Mouse (Mus musculus): ENCODE measurements around the gene Lrtm1. TPM values are rescaled to one million over a fixed set of nuclear protein-coding genes. Genes with fewer than 3 reads are reported as not detected.

Lrtm1 gene
- polyA plus RNA-seq, 1 experiment from 2014 or later = 1.5 TPM

DNA sequence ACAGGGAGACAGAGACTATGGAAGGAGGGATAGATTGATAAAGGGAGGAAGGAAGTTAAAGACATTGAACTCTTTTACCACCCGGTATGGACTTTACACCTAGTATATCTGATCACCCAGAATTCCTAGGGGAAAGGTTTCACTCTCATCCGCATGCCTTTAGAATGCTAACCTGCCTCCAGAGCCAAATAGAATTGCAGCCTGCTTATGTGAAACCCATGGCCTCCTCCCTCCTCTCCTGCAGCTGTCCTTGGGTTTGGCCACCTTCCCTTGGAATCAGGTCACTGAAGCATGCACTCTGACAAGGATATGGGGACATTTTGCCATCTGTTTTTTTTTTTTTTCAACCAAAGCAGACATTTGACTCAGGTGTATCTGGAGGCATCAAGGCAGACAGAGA lies 3.3 kb upstream of the Lrtm1 start:
- no peaks in the 10 kb centered on the region for H3K27me3 ChIP-seq (replicated peaks)
- no peak overlapping the region for H3K4me2 ChIP-seq
- no peak overlapping the region for H3K4me3 ChIP-seq
- no peaks in the 10 kb centered on the region for H3K9me3 ChIP-seq
- H3K9ac ChIP-seq = no peak overlapping the region
- H3K36me3 ChIP-seq = no peaks in the 10 kb centered on the region
- no peak for ATAC-seq (ENCODE audit: extremely low read depth, insufficient number of reproducible peaks, low FRiP score, low TSS enrichment)
- 66% methylated on average over 2 of the region's 2 CpGs for WGBS
- no peak overlapping the region for H3K27ac ChIP-seq (replicated peaks)
- peaks cover 31% of the 10 kb centered on the region for H3K4me1 ChIP-seq

DNA sequence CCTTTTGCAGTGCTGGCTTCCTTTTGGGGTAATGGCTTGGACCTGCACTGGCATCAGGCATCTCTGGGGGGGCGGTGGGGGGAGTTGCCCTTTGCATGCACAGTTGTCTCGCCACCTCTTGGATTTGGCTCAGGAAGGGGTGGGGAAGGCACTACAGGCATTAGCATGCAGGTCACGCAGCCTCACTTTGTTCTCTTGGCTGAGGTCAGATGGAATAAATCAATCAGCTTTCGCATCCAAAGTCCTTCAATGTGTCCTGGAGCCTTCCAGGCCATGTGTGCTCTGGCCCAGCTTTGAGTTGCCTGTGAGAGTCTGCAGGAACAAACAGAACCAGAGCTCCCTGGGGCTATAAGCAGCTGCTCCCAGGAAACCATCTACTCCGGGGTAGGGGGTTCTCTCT lies 2.1 kb upstream of the Lrtm1 start:
- Histone ChIP-seq H3K9me3 (no peaks in the 10 kb centered on the region), H3K4me2 (no peak overlapping the region), H3K36me3 (no peaks in the 10 kb centered on the region), H3K4me1 (peaks cover 27% of the 10 kb centered on the region), H3K27me3 (replicated peaks) (no peaks in the 10 kb centered on the region), H3K4me3 (no peak overlapping the region), H3K27ac (replicated peaks) (no peak overlapping the region), H3K9ac (no peak overlapping the region)
- ATAC-seq (ENCODE audit: extremely low read depth, insufficient number of reproducible peaks, low FRiP score, low TSS enrichment) = no peak
- 72% methylated on average over 5 of the region's 5 CpGs for WGBS

DNA sequence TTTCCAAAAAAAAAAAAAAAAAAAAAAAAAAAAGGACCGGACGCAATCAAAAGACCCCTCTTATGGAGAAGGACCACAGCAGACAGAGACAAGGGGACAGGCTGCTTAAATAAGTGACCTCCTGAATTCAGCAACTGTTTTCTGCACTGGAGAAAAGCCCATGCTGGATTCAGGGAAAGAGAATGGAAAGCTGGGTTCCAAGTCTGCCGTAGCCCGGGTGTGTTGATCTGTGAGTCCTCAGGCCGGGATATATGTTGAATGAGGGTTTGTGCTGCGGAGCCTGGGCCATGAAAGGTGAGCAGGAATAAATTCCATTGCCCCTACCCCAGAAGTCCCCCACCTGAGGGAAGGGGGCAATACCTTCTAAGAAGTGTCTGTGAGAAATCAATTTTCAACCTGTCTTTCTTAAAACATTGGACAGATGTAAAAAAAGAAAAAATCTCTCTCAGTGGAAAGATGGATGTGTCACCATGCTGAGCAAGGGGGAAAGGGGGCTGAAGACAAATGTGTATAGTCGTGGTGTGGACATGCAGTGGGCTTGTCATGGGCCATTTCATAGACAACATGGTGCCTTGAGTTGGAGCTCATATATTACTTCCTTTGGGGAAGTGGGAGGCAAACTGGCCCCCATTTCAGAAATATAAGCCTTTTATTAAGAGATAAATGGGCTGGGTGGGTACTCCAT lies 450 bp downstream of the Lrtm1 start:
- Histone ChIP-seq H3K9me3 (no peaks in the 10 kb centered on the region), H3K27me3 (replicated peaks) (no peaks in the 10 kb centered on the region), H3K4me3 (peak overlapping the region; percentile 14; the same call in 1 of the 2 replicates), H3K4me1 (peaks cover 27% of the 10 kb centered on the region), H3K36me3 (no peaks in the 10 kb centered on the region), H3K4me2 (peak overlapping the region; percentile 40), H3K9ac (no peak overlapping the region), H3K27ac (replicated peaks) (peak overlapping the region; percentile 79)
- 37% methylated on average over 7 of the region's 7 CpGs for WGBS
- no peak for ATAC-seq (ENCODE audit: extremely low read depth, insufficient number of reproducible peaks, low FRiP score, low TSS enrichment)

DNA sequence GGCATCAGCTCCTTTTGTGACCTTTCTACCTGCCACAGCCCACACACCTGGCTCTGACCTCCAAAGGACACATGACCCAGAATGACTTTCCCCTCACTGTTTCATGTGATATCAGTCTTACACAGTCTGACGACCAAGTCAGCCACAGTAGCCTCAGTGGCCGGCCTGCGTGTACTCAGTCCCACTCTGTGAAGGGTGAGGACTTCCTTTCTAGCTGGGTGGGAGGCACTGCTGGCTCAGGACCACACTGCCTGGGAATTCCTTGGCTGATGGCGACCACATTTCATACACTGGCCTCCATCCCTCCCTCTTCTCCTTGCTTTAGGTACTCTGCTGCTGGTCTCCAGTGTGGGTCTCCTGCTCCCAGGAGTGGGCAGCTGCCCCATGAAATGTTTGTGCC lies 3.3 kb downstream of the Lrtm1 start:
- ATAC-seq (ENCODE audit: extremely low read depth, insufficient number of reproducible peaks, low FRiP score, low TSS enrichment) = no peak
- no peak overlapping the region for H3K27ac ChIP-seq (replicated peaks)
- H3K9me3 ChIP-seq = no peaks in the 10 kb centered on the region
- no peak overlapping the region for H3K4me2 ChIP-seq
- WGBS = 72% methylated on average over 4 of the region's 4 CpGs
- no peaks in the 10 kb centered on the region for H3K27me3 ChIP-seq (replicated peaks)
- peaks cover 26% of the 10 kb centered on the region for H3K4me1 ChIP-seq
- H3K4me3 ChIP-seq = no peak overlapping the region
- H3K36me3 ChIP-seq = no peaks in the 10 kb centered on the region
- no peak overlapping the region for H3K9ac ChIP-seq

DNA sequence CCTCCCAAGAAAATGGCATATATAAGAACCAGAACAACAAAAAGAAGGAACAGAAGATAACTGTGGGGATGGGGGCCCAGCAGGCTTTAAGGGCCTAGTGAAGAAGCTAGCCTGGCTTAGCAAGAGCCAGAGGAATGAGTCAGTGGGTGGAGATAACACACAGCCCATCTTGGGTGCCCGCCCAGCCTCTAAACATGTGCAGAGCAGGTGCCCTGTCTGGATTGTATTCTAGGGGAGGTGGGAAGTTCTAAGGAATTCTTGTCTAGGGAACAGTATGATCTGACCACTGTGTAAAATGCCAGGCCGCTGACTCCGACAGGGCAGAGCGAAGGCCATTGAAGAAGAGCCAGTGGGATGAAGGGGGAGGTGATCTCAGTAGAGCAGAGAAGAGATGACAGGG lies 5.2 kb downstream of the Lrtm1 start:
- 90% methylated on average over 4 of the region's 4 CpGs for WGBS
- no peak for ATAC-seq (ENCODE audit: extremely low read depth, insufficient number of reproducible peaks, low FRiP score, low TSS enrichment)
- H3K27ac ChIP-seq (replicated peaks) = no peak overlapping the region
- H3K4me3 ChIP-seq = no peak overlapping the region
- 0 out of 2 replicates have a peak, but pooled peaks cover 3% of the 10 kb centered on the region for H3K27me3 ChIP-seq (replicated peaks)
- no peak overlapping the region for H3K9ac ChIP-seq
- H3K36me3 ChIP-seq = no peaks in the 10 kb centered on the region
- no peaks in the 10 kb centered on the region for H3K9me3 ChIP-seq
- peaks cover 6% of the 10 kb centered on the region for H3K4me1 ChIP-seq
- H3K4me2 ChIP-seq = no peak overlapping the region

DNA sequence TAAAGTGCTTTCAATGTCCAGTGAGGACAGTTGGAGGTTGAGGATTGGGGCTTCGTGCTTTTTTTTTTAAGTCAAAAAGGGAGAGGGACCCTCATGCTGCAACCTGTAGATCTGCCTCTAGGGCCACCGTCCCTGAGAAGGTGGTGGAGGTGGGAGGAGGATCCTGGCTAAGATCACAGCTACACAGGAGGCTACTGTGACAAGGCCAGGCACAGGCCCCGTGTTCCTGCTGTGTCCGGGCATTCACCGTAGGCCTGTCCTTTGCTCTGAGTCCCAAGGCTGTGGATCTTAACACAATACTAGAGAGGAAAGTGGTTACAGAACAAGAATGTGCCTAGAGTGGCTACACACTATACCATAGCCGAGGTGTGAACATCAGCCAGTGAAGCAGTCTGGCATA lies 7.3 kb downstream of the Lrtm1 start:
- H3K36me3 ChIP-seq = no peaks in the 10 kb centered on the region
- H3K4me1 ChIP-seq = peaks cover 7% of the 10 kb centered on the region
- WGBS = 52% methylated on average over 6 of the region's 6 CpGs
- no peak overlapping the region for H3K4me3 ChIP-seq
- H3K9ac ChIP-seq = no peak overlapping the region
- H3K9me3 ChIP-seq = no peaks in the 10 kb centered on the region
- 0 out of 2 replicates have a peak, but pooled peaks cover 3% of the 10 kb centered on the region for H3K27me3 ChIP-seq (replicated peaks)
- H3K27ac ChIP-seq (replicated peaks) = no peak overlapping the region
- no peak overlapping the region for H3K4me2 ChIP-seq
- no peak for ATAC-seq (ENCODE audit: extremely low read depth, insufficient number of reproducible peaks, low FRiP score, low TSS enrichment)

DNA sequence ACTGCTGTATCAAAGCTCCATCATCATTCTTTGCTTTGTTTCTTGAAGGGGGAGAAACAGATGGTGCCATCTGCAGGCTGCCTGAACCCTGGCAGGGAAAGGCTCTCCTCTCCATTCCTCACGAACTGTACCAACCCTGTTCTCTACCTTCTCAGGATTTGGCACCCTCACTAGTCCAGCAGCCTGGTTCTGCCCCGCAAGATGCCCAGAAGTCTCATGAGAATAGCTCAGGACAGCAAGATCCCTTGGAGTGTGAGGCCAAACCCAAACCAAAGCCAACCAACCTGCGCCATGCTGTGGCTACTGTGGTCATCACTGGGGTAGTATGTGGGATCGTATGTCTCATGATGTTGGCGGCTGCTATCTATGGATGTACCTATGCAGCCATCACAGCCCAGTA lies 9.3 kb downstream of the Lrtm1 start:
- H3K36me3 ChIP-seq = no peaks in the 10 kb centered on the region
- ATAC-seq (ENCODE audit: extremely low read depth, insufficient number of reproducible peaks, low FRiP score, low TSS enrichment) = no peak
- H3K27me3 ChIP-seq (replicated peaks) = 0 out of 2 replicates have a peak, but pooled peaks cover 3% of the 10 kb centered on the region
- WGBS = 89% methylated on average over 5 of the region's 5 CpGs
- no peaks in the 10 kb centered on the region for H3K9me3 ChIP-seq
- no peak overlapping the region for H3K4me2 ChIP-seq
- H3K4me1 ChIP-seq = peaks cover 20% of the 10 kb centered on the region
- no peak overlapping the region for H3K4me3 ChIP-seq
- no peak overlapping the region for H3K27ac ChIP-seq (replicated peaks)
- H3K9ac ChIP-seq = no peak overlapping the region

DNA sequence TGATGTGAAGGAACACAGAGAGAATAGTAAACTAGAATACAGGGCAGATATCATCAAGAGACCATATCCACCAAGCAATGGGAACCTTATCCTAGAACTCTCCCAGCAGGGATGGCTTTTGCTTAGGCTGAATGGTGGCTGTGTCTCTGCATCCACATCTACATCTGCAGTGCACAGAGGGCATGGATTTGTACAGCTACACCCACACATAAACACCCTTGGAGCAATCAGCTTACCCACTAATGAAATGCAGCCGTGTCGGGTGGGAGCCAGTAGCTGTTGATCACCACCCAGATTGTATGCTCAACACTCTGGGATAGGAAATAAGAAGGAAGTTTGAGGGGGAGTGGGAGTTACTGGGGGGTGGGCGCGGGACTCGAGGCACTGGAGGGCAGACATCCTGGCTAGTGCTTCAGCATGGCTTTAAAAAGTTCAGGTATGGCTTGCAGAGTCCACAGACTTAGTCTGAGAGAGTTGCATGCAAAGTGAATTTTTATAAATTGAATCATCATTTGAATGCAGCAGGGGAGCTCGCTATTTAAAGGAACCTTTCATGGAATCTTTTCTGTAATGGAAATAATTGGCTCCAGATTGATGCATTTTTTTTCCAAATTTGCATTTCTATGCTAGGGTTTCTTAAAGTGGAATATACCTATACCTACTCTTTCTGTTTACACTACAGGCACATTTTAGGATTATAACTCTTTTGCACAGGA lies 10.5 kb downstream of the Lrtm1 start:
- peaks cover 20% of the 10 kb centered on the region for H3K4me1 ChIP-seq
- H3K27me3 ChIP-seq (replicated peaks) = 0 out of 2 replicates have a peak, but pooled peaks cover 3% of the 10 kb centered on the region
- no peak overlapping the region for H3K9ac ChIP-seq
- WGBS = 73% methylated on average over 6 of the region's 6 CpGs
- no peak overlapping the region for H3K4me2 ChIP-seq
- no peak for ATAC-seq (ENCODE audit: extremely low read depth, insufficient number of reproducible peaks, low FRiP score, low TSS enrichment)
- H3K36me3 ChIP-seq = no peaks in the 10 kb centered on the region
- H3K27ac ChIP-seq (replicated peaks) = no peak overlapping the region
- H3K4me3 ChIP-seq = no peak overlapping the region
- no peaks in the 10 kb centered on the region for H3K9me3 ChIP-seq

DNA sequence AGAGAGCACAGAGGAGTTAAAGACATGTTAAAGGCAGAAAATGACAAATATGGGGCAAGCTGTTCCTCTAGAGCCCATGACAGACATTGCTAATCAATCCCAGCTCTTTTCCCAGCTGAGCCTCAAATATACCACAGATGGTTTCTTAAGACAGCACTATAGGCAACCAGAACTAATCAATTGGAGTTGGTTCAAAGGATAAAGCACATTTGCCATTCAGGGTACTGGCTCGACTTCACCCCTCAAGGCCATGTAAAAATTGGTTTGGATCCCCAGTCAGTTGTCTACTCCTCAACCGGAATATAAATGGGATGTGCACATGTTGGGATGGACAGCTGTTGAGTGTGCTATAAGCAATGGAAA lies 11.1 kb downstream of the Lrtm1 start:
- Histone ChIP-seq H3K4me2 (no peak overlapping the region), H3K9ac (no peak overlapping the region), H3K4me1 (peaks cover 20% of the 10 kb centered on the region), H3K36me3 (no peaks in the 10 kb centered on the region), H3K4me3 (no peak overlapping the region), H3K27me3 (replicated peaks) (0 out of 2 replicates have a peak, but pooled peaks cover 3% of the 10 kb centered on the region), H3K9me3 (no peaks in the 10 kb centered on the region), H3K27ac (replicated peaks) (no peak overlapping the region)
- 88% methylated on average over 2 of the region's 2 CpGs for WGBS
- ATAC-seq (ENCODE audit: extremely low read depth, insufficient number of reproducible peaks, low FRiP score, low TSS enrichment) = no peak

DNA sequence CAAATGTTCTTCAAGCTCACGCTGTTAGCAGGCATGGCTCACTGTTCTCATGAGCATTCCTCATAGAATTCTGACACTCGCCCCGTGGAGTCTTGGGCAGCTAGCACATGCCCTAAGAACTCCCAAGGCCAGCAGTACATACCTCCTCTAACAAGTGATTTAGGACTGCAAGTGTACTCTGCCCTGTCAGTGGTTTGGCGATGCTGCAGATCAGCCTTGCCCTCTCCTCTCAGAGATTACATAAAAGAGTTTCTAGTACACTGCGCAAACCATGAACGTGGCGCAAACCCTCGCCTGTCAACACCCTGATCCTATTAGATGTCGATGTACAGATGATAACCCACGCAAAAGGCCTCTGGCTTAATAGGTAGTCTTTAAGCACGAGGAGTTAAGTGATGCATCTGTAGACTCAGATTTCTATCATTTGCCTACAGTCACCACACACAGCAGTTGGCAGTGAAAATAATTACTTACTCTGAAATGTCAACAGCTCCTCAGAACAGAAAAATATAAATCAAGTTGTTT lies 11.9 kb downstream of the Lrtm1 start:
- Histone ChIP-seq H3K27ac (replicated peaks) (no peak overlapping the region), H3K27me3 (replicated peaks) (0 out of 2 replicates have a peak, but pooled peaks cover 3% of the 10 kb centered on the region), H3K4me3 (no peak overlapping the region), H3K9me3 (no peaks in the 10 kb centered on the region), H3K4me2 (no peak overlapping the region), H3K36me3 (no peaks in the 10 kb centered on the region), H3K9ac (no peak overlapping the region), H3K4me1 (peaks cover 20% of the 10 kb centered on the region)
- 43% methylated on average over 11 of the region's 11 CpGs for WGBS
- no peak for ATAC-seq (ENCODE audit: extremely low read depth, insufficient number of reproducible peaks, low FRiP score, low TSS enrichment)

DNA sequence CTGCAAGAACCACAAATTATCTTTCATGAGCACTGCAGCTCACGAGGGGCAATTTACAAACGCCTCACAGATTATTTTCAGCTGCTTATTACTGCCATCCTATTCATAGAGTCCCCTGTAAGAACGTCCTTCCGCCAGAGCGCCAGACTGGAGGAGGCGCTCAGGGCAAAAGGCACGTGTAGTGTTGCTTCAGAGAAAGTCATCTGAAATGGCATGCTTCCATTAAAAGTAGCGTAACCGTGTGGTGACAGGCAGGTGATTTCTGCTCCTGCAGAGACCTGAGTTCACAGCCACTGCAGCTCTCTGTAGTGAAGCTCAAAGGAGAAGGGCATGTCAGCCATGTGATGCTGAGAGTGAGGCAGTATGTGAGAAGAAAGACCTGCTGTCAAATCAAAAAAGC lies 12.5 kb downstream of the Lrtm1 start:
- no peak overlapping the region for H3K27ac ChIP-seq (replicated peaks)
- H3K4me1 ChIP-seq = peaks cover 20% of the 10 kb centered on the region
- WGBS = 44% methylated on average over 9 of the region's 9 CpGs
- no peak overlapping the region for H3K4me3 ChIP-seq
- H3K9me3 ChIP-seq = no peaks in the 10 kb centered on the region
- no peak overlapping the region for H3K4me2 ChIP-seq
- no peak overlapping the region for H3K9ac ChIP-seq
- no peak for ATAC-seq (ENCODE audit: extremely low read depth, insufficient number of reproducible peaks, low FRiP score, low TSS enrichment)
- H3K27me3 ChIP-seq (replicated peaks) = 0 out of 2 replicates have a peak, but pooled peaks cover 3% of the 10 kb centered on the region
- H3K36me3 ChIP-seq = no peaks in the 10 kb centered on the region

All from heart, embryonic 13.5 days (tissue).